Mouse (Mus musculus) thymus, adult 2 months (tissue): ENCODE measurements around the gene Nelfa.

Source experiments
- CTCF ChIP-seq: fragments of 200-500 bp; IDR thresholded peaks from 2 replicates; pipeline ENCODE4 v1.5.1; 2012; ENCODE audit warnings: mild to moderate bottlenecking, control low read depth, low read length, moderate library complexity, borderline replicate concordance; ENCODE audit not compliant: control insufficient read depth, poor library complexity, insufficient read depth; ENCODE audit errors: extremely low read depth
- POLR2A ChIP-seq: fragments of 200-500 bp; IDR thresholded peaks from 2 replicates; pipeline ENCODE4 v1.6.1; 2012; ENCODE audit warnings: mild to moderate bottlenecking, low read length, control low read depth, moderate library complexity; ENCODE audit not compliant: control insufficient read depth, poor library complexity, insufficient read depth; ENCODE audit errors: extremely low read depth

GRCm38 (mm10) chr5:33900701-33901263 lies 35.4 kb downstream of the Nelfa start:
- no peak for TF ChIP-seq POLR2A
- TF ChIP-seq CTCF = no peak
